Mouse (Mus musculus) adipocyte (in vitro differentiated cells): ENCODE results near the gene Gm6899.

Source experiments
- DNase-seq: peaks from one replicate; pipeline ENCODE4 v3.0.0-alpha.2; 2016; ENCODE audit warnings: low spot score

Gene Gm6899

GRCm38 (mm10) chr11:26642141-26642540 is 49.1 kb downstream of the Gm6899 start:
- no peak for DNase-seq
